Mouse (Mus musculus) left cerebral cortex, adult 8-10 months (tissue): ENCODE data around the gene Elmod2. TPM values are rescaled to one million over a fixed set of nuclear protein-coding genes. Genes with fewer than 3 reads are reported as not detected.
A peak's percentile ranks its signal among the peaks of the same experiment; 100 is the strongest.
"Not testable (repeated sequence)": the region's sequence is repeated elsewhere in the genome, so short reads cannot be mapped to it uniquely, and the experiment has no call there.

ENCODE experiments used
- DNase-seq, 2 experiments: peaks; one replicate each; pipeline ENCODE4 v3.0.0; 2022; ENCODE audit warnings: low spot score in 2 of 2
- total RNA-seq, 4 experiments: library from RNA; stranded (reverse); gene quantifications; 2 replicates each; pipeline ENCODE4 v1.2.4; 2022

Elmod2 gene
- 10 to 100 TPM; 10.0 to 12.4 (median 12.0) TPM for total RNA-seq

DNA sequence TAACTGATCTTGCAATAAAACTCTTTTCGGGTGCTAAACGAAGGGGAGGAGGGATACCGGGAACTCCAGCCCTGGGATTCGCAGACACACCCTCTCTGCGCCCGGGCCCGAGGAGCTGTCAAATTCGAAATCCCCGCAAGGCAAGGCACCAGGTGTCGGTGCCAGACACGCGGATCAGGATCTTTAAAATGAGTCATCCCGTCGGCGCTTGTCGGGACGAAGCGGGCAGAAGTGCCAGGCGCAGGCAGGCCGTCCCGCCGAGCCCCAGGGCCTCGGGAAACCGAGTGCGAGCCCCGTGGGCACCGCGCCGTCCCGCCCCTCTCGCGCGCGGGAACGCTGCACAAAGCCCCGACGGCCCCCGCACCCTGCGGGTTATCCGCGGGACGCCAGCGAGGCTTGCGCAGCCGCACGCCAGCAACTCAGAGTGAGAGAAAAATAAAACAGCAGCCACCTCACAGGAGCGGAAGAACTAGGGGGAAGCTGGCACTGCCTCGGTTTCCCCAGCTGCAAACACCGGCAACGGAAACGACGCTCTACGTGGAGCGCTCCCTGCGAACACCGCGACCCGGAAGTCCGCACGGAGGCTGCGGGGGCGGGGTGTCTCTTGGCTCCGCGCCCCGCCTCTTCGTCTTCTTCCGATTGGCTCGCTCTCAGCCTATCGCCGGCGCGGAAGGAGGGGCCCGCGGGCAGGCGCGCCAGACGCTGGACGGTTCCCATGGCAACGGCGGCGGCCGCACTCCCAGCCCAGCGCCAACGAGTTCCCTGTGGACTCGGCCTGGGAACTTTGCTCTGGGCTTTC is at the start of gene Elmod2:
Gene Elmod2, minus strand, starts transcription at position 588 of the 799 bp plus-strand sequence.
- DNase-seq = peak; percentile 92 to 96

DNA sequence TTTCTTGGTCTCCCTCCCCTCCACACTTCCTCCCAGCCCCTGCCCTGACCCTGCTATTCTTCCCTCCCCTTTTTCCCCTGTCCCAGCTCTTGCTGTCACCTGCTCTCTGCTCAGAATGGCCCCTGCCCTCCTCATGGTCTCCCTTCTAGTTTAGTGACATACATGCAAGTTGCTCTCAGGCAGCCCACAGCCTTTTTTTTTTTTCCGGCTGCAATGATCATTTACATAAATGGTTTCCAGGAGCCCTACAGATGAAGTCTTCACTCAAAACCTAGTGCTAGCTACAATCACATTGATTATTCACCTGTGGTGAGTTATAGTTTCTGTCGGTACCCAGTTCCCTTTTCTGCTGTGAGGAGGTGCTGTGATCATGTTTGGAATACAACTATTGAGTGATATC is 48.7 kb upstream of the Elmod2 start:
- DNase-seq = no peak

DNA sequence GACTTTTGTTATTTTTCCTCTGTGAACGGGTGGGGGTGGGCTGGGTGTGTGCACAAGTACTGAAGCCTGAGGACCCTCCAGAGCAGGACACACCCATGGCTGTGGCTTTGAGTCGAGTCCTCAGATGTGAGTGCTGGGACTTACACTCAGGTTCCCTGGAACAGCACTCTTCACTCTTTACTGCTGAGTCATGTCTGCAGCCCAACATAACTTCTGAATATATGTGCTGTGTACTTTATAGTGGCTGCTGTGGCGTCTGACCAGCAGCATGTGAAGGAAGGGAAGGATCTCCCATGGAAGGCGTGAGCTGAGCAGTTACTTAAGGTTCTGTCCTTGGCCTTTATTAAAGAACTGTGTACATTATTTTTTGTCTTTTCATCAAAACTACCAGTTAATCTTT is 47.9 kb upstream of the Elmod2 start:
- DNase-seq = no peak

DNA sequence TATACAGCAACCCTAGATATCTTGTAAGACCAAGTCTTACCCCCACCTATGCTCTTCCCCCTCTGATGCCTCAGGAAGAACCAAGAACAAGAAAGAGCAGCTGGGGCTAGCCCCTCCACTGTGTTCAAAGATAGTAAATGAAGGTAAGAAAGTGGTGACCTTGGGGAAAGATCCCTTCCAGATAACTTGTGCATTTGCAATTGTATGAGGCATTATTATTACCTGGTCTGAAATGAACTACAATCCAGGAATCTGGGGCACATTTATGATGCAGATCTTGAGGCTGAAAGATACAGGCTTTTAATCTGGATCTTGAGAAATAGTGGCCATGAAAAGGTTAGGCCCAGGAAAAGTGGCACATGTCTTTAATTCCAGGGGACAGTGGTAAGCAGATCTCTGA is 44.9 kb upstream of the Elmod2 start:
- DNase-seq = no peak

DNA sequence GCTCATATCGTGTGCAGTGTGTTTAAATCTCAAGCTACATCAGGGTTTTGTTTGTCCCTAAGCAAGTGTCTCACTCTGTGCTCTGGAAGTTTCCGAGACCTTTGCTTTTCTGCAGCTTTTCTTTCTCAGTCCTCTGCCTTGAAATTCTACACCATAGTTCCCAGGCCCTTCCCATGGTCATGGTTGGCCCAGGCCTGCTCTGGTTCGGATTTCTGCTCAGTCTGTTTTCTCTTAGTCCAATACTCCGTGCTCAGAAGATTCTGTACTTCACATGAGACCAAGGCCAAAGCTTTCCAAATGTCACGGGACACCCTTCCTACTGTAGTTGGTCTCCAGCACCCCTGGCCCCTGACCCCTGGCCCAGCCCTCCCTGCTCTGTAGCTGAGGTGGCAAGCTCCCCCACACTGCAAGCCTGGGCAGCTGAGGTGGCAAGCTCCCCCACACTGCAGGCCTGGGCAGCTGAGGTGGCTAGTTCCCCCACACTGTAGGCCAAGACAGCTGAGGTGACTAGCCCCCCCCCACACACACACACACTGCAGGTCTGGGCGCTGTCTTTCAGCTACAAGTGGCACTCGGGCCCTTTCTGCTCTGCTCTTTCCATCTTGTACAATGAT is 31.0 kb upstream of the Elmod2 start:
- no peak for DNase-seq

DNA sequence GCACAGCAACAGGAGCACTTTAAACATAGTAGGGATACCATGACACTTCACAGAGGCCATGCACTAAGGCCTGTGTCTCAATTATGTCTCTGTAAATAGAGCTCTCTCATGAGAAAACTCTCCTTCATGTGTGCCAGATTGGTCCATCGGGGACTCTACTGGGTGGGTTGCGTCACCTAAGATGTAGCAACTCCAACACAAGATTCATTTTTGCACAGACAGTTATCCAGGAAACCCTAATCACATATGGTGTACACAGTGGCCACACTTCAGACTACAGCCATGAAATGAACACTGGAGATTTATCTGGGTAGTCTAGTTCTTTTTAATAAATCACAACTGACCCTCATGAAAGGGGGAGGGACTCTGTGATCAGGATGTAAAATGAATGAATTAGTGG is 19.0 kb upstream of the Elmod2 start:
- no peak for DNase-seq

DNA sequence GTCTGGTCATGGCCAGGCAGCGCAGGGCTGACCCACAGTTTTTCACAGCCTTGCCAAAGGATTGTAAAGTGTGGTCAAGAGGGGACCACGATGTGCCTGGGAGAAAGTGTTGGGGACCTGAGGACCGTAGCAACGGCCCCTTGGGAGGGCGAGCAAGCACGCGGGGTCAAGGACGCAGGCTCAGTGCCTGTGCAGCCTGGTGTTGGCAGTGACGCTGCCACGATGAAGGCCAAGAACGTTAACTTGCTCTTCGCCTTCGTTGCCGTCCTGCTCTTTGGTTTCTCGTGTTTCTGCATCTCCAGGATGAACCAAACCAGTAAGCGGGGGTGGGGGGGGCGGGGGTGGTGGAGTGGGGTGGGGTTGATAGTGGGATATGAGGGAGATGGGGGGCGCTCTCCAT is 16.0 kb upstream of the Elmod2 start, which contains the start of gene Mgat4d:
Gene Mgat4d, plus strand, starts transcription at position 209 of the 400 bp plus-strand sequence.
- DNase-seq = no peak

DNA sequence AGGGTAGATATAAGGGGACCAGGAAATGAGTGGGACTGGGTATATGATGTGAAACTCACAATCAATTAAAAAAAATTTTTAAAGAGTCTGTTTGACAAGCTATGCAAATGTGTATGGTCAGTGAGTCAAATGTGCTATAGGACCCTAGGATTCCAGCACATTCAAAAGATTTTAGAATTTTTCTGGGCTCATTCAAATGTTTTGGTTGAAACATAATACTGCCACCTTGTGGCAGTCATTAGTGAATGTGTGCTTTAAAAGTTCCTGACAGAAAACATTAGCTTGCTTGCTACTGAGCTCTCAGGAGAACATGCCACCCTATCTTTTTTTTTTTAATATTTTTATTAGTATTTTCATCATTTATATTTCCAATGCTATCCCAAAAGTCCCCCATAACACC is 10.4 kb upstream of the Elmod2 start:
- DNase-seq = no peak

DNA sequence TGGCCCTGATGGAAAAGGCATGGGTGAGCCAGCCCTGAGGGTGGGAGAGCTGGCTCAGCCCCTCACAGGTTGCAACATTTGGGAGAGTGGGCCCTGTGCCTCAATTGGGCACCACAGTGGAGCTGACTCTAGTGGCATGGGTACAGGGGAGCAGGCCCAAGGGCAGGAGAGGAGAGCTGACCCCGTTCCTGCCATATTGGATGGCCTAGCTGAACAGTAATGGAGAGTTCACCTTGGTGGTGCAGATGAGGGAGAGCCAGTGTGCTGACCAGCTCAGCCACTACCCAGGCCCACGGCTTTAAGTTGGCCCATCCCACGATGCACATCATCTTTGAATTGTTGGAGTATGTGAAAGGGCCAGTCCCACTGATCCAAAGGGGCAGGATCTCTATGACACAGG is 9.8 kb upstream of the Elmod2 start:
- DNase-seq = no peak

DNA sequence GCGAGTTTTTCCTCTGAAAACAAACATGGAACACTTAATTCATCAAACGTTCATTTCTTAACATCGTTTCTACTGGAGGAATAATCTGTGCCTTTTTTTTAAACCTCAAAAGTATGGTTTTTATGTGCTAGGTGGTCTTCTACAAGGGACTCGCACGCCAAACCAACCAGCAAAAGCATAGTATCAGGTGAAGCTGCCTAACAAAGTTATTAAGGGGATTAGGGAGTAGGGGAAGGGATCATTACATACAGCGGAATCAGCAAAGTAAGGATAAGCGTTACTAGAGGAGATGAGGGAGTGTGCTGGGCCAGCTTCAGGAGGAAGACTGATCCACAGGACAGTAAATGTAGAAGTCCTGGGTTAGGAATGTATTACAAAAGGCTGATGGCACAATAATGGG is 578 bp upstream of the Elmod2 start:
- no peak for DNase-seq

DNA sequence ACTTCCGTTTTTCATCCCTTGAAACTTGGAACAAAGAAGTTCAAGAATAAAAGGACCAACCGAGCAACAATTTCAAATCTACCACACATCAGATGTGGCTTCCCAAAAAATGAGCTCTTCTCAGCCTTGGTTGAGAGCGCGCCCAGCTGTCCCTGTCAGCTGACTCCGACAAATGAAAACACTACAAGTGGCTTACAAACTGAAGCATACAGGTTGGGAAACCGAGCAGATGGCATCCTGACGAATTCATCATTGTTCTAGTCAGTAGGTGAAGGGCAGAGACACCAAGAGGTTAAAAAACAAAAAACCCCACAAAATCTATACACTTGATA is 753 bp downstream of the Elmod2 start:
- DNase-seq = peak in 1 of 2 experiments; percentile 3

DNA sequence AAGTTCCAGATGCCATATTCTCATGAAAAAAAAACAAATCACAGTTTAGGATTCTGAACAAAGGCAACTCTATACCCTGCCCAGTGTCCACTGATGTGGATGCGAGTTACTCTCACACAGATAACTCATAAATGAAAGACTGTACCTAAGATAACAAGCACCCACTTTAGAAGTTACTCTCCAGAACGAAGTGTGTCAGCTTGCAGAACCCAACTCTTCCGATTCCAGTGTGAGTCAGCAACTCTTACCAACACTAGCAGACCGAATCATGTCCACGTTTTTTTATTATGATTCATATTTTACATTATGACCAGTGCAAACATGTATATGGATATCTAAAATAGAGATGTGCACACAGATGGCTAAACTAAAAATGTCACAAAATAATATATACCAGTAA is 4.4 kb downstream of the Elmod2 start:
- no peak for DNase-seq

DNA sequence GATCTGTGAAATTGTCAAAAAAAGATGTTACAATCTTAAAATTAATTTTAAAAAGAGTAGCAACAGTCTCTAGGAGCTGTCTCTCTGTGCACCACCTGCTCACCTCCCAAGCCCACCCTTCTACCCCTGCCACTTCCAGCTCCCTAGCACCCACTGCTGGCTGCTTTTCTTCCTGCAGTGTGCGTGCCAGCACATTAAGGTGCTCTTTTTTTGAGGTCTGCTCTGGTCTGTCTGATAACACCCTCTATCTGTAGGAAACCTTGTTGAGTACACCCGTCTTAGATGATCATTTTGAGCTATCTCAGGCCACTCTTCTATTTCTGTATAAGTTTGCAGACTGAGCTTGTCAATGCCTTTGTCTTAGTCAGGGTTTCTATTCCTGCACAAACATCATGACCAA is 9.2 kb downstream of the Elmod2 start:
- DNase-seq = no peak

DNA sequence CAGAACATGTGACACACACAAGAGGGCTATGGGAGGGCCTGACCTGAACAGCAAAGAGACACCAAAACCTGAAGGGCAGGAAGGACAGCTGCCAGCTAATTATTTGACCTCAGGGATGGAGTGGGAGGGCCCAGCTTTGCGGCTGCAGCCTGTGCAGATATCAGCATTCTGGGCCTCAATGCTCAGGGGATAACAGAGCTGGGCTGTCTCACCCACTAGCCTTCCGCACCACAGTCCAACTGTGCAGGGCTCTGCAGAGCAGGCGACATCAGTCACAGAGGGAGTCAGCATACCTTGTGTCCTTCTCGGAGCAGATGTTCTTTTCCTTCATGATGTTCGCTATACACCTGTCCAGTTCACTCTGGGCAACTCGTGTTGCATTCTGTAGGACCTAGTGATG is 9.9 kb downstream of the Elmod2 start:
- no peak for DNase-seq

DNA sequence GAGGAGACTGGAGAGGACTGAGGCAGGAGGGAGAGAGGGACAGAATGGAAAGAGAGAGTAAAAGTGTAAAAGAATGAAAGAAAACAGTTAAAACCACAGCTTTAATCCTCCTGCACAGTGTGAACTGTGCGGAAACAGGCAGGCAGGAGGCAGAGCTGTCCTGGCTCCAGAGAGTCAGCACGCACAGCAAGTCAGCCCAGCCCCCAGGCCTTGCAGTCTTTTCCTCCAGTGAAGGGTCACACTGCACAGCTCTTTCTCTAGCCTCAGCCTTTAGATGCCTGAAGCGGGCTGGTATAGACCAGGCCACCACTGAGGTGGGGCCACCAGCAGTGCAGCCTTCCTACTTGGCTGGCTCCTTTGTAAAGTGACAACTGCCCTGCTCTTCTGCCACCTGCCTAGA is 11.7 kb downstream of the Elmod2 start:
- no peak for DNase-seq

DNA sequence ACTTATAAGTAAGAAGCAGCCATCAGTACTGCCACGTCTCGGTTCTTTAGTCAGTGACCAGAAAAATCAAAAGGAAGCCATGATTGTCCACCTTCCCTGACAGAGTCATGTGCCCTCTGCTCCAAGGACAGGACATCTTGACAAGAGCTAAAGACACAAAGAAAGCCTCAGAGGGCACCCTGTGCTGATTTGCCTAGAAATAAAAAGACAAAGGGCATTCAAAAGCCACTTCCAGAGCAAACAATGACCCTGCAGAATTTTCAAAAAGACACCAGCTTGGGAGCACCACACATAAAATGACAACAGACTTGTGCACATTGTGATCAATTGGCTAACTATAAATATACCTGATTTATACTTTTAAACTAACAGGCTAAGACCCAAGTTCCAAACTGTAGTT is 16.6 kb downstream of the Elmod2 start:
- DNase-seq = no peak

DNA sequence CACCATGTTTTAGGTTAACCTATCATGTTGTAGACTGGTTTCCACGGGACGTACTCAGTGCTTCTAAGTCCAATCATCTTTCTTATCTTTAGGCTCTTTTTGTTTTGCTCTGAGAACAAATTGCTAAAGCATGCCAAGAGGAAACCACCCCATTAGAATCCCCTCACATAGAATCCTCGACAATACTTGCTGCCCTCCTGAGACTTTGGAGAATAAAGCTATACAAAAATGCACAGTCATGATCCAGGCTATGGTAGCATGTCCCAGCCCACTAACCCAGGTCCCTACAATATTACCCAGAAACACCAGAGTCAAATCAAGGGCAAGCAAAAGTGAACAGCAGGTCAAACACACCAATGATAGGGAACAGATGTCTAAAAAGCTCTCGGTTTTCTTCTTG is 17.2 kb downstream of the Elmod2 start:
- not testable (repeated sequence) for DNase-seq

DNA sequence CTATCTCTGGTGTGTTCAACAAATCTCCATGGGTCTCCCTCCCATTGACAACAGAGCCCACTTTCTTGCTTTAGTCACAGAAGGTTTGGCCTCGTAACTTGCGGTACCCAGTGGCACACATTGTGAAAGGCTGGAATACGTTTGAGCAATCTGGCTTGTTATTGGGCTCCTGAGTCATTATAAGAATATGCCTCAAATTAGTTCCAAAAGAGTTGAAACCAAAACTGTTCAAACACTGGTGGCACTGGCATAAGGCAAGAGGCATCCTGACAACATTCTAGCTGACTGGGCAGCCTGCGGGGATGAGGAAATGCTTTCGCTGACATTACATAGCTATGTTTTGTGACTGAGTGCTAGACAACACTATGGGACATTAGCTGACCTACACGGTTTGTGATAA is 22.4 kb downstream of the Elmod2 start:
- no peak for DNase-seq

DNA sequence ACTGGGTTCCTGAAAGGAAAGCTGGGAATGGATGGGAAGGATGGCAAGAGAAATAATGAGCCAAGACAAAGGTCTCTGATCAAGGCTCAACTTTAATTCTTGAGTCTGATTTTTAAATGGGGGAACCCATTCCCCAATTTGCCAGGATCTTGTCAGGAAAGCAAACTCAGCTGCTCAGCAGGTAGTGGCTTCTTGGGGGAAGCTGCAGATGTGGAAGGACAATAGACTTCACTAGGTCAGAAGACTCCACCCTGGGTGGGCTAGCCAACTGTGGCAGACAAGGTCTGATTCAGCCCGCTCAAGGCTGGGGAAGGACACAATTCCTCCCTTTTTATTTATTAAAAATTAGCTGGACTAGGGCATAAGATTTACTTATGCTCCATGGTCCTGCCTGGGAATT is 27.3 kb downstream of the Elmod2 start:
- no peak for DNase-seq

DNA sequence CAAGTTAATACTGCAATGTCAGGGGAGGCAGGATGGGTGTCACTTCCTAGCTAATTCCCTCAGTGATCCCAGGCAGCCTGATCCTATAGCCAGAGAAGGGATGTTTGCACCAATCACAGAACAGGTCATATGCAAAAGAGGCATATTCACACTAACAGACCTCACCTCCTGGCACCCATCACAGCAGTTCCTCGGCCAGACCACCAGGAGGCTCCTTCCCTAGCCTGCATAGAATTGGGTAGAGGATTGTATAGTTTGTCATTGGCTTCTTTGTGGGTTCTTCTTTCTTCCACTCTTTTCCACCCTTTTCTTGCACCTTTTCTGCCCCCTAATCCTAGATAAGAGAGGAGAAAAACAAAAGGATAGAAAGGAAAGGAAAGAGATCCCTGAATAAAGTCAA is 32.2 kb downstream of the Elmod2 start:
- DNase-seq = no peak

DNA sequence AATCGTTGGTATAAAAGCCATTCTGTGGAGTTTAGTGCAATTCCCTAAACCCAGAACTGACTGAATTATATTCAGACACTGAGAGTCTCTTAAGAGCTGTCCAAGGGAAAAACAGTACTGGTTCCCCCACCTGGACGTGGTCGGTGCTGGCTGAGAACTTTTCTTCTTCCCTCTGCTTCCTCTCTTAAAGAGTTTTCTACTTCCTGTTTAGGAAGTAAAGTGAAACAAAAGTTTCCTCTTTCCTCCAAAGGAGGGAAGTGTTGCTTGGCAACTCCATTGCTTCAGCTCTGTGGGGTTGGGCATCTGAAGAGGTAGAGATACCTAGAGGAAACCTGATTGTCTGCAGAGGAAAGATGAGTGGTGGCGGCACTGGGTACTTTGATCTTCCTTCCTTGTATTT is 34.9 kb downstream of the Elmod2 start:
- no peak for DNase-seq

DNA sequence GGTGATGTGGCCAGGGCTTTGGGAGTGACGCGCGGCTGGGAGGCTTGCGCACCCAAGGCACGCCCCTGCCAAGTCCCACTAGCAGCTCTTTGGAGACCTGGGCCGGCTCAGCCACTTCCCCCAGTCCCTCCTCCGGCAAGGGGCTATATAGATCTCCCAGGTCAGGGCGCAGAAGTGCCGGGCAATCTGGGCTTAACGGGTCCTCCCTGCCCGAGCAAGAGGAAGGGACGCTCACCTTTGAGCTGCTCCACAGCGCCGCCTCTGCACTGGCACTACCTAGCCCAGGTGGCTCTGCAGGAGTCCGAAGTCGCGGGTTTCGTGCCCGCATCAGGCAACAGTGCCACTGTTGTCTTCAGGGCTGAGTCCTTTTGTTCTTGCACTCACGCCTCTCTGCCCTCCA is 42.1 kb downstream of the Elmod2 start, which contains the start of gene Ucp1:
Gene Ucp1, plus strand, starts transcription at position 177 of the 400 bp plus-strand sequence.
- DNase-seq = no peak

DNA sequence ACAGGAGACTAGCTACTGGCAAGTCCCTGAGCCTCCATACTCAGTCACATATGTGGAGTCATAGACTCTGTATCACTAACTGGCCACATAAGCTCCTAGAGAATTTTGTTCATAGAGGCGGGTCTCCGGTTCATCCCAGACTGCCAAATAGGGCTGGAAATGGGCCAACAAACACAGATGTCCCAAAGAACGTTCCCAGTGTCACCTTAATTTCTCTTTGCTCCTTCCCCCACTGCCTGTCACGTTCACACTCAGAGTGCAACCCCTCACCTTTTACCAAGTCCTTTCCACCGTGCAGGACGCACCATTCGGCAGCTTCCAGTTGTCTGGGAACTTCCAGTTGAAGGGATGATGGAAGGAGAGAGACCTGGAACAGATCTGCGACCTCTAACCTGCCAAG is 46.9 kb downstream of the Elmod2 start:
- DNase-seq = no peak
